Mouse (Mus musculus) lung, embryonic 16.5 days (tissue): Measurements from ENCODE around the gene Gm19402. TPM values are rescaled to one million over a fixed set of nuclear protein-coding genes. Genes with fewer than 3 reads are reported as not detected.
"Not testable (repeated sequence)": the region's sequence is repeated elsewhere in the genome, so short reads cannot be mapped to it uniquely, and the experiment has no call there.

Experiments
- ATAC-seq: fragments of 200-750 bp; cut with Nextera tagmentation; 2 replicates; pipeline ENCODE4 v1.8.0; 2017; ENCODE audit warnings: low read depth, mild to moderate bottlenecking, moderate library complexity
- H3K27ac ChIP-seq: fragments of 300-500 bp; sonication (generic); 2 replicates; pipeline ENCODE4 v1.5.1; 2014; ENCODE audit warnings: mild to moderate bottlenecking, control low read depth, low read length
- H3K27me3 ChIP-seq: fragments of 300-500 bp; sonication (generic); 2 replicates; pipeline ENCODE4 v1.6.1; 2014; ENCODE audit warnings: low read depth, low read length, mixed read lengths; ENCODE audit not compliant: control insufficient read depth, insufficient read depth
- H3K36me3 ChIP-seq: fragments of 300-500 bp; sonication (generic); 2 replicates; pipeline ENCODE4 v1.6.1; 2014; ENCODE audit warnings: low read length; ENCODE audit not compliant: control insufficient read depth, insufficient read depth
- H3K4me1 ChIP-seq: fragments of 300-500 bp; sonication (generic); replicated peaks from 2 replicates; pipeline ENCODE4 v1.6.1; 2014; ENCODE audit warnings: low read length, mixed read lengths; ENCODE audit not compliant: control insufficient read depth, insufficient read depth
- H3K4me2 ChIP-seq: fragments of 300-500 bp; sonication (generic); 2 replicates; pipeline ENCODE4 v1.6.1; 2014; ENCODE audit warnings: low read depth, low read length, control low read depth
- H3K4me3 ChIP-seq: fragments of 300-500 bp; sonication (generic); 2 replicates; pipeline ENCODE4 v1.5.1; 2014; ENCODE audit warnings: mild to moderate bottlenecking, low read length, control low read depth
- H3K9ac ChIP-seq: fragments of 300-500 bp; sonication (generic); 2 replicates; pipeline ENCODE4 v1.6.1; 2014; ENCODE audit warnings: low read length, control low read depth
- H3K9me3 ChIP-seq: fragments of 300-500 bp; sonication (generic); 2 replicates; pipeline ENCODE4 v1.6.1; 2016; ENCODE audit warnings: low read length; ENCODE audit not compliant: control insufficient read depth
- WGBS: fragments of 180-500 bp; shearing (Covaris S2); extraction: QIAGEN DNeasy Blood & Tissue Kit; methylation state at CpG from one replicate; pipeline ENCODE4 v1.1.7; 2014; 5-methylcytosine and 5-hydroxymethylcytosine counted together
- polyA plus RNA-seq: library from polyadenylated mRNA; unstranded; fragments of >200 nt; fragmentation: Nextera tagmentation; extraction: Ambion mirVana; gene quantifications from 2 replicates; pipeline ENCODE4 v1.2.1, GENCODE M21; 2015

Gene Gm19402
- polyA plus RNA-seq, 1 experiment from 2014 or later, result not detected

- not testable (repeated sequence) for H3K9ac ChIP-seq, H3K27ac ChIP-seq, H3K4me1 ChIP-seq, H3K4me3 ChIP-seq, H3K27me3 ChIP-seq, ATAC-seq, H3K9me3 ChIP-seq, H3K4me2 ChIP-seq, H3K36me3 ChIP-seq
Measured at GRCm38 (mm10) chr10:77711157-77711556, 20.6 kb upstream of the Gm19402 start, which contains the start of gene Gm10024. TSS of gene Gm10024 (plus strand) at chr10:77711457.

- Histone ChIP-seq H3K27me3 (no peaks in the 10 kb centered on the region), H3K4me1 (no peaks in the 10 kb centered on the region), H3K36me3 (no peaks in the 10 kb centered on the region), H3K9me3 (no peaks in the 10 kb centered on the region), H3K4me2 (no peak overlapping the region), H3K27ac (no peak overlapping the region), H3K9ac (no peak overlapping the region), H3K4me3 (no peak overlapping the region)
- ATAC-seq, result no peak
- WGBS, result 71% methylated on average over 3 of the region's 3 CpGs
Measured at GRCm38 (mm10) chr10:77709831-77710230, 19.3 kb upstream of the Gm19402 start.

- H3K4me1 ChIP-seq, result no peaks in the 10 kb centered on the region
- no peaks in the 10 kb centered on the region for H3K9me3 ChIP-seq
- ATAC-seq, result no peak
- no peaks in the 10 kb centered on the region for H3K36me3 ChIP-seq
- no peak within 1 kb of the TSS for H3K9ac ChIP-seq
- H3K27me3 ChIP-seq, result no peaks in the 10 kb centered on the region
- H3K27ac ChIP-seq, result no peak within 1 kb of the TSS
- H3K4me2 ChIP-seq, result no peak within 1 kb of the TSS
- H3K4me3 ChIP-seq, result no peak within 1 kb of the TSS
- 83% methylated on average over 1 of the region's 1 CpGs for WGBS
Measured at GRCm38 (mm10) chr10:77706326-77706725, 15.8 kb upstream of the Gm19402 start, which contains the start of gene Gm10272. TSS of gene Gm10272 (plus strand) at chr10:77706626.

- WGBS, result 28% methylated on average over 4 of the region's 4 CpGs
- Histone ChIP-seq H3K9ac (no peak within 1 kb of the TSS), H3K4me3 (no peak within 1 kb of the TSS), H3K9me3 (peaks cover 3% of the 10 kb centered on the region; the same call in 1 of the 2 replicates), H3K4me2 (no peak within 1 kb of the TSS), H3K27me3 (no peaks in the 10 kb centered on the region; the same call in 1 of the 2 replicates), H3K4me1 (no peaks in the 10 kb centered on the region), H3K36me3 (no peaks in the 10 kb centered on the region), H3K27ac (no peak within 1 kb of the TSS)
- ATAC-seq, result no peak
Measured at GRCm38 (mm10) chr10:77697133-77697532, 6.6 kb upstream of the Gm19402 start, which contains the start of gene Gm9508. TSS of gene Gm9508 (minus strand) at chr10:77697233.

- Histone ChIP-seq H3K27me3 (peaks cover 32% of the 10 kb centered on the region), H3K4me2 (no peak overlapping the region)
- ATAC-seq, result no peak
Measured at GRCm38 (mm10) chr10:77687021-77687420, 3.5 kb downstream of the Gm19402 start.

GRCm38 (mm10) chr10:77685895-77686664 is 4.5 kb downstream of the Gm19402 start, which contains the start of gene Tspear:
TSS of gene Tspear (plus strand) at chr10:77686569.
- Histone ChIP-seq H3K4me3 (no peak within 1 kb of the TSS), H3K4me2 (no peak within 1 kb of the TSS), H3K4me1 (peaks cover 2% of the 10 kb centered on the region; the same call in 1 of the 2 replicates), H3K9ac (no peak within 1 kb of the TSS), H3K27ac (no peak within 1 kb of the TSS), H3K27me3 (peaks cover 32% of the 10 kb centered on the region), H3K9me3 (no peaks in the 10 kb centered on the region), H3K36me3 (no peaks in the 10 kb centered on the region)
- peak; percentile 41; the same call in 1 of the 2 replicates for ATAC-seq
- WGBS, result 3% methylated on average over 22 of the region's 22 CpGs

More at GRCm38 (mm10) chr10:77687021-77687420, 3.5 kb downstream of the Gm19402 start:
- Histone ChIP-seq H3K27ac (no peak overlapping the region), H3K9ac (no peak overlapping the region), H3K9me3 (no peaks in the 10 kb centered on the region), H3K4me3 (no peak overlapping the region), H3K36me3 (no peaks in the 10 kb centered on the region), H3K4me1 (peaks cover 2% of the 10 kb centered on the region; the same call in 1 of the 2 replicates)
- WGBS, result 21% methylated on average over 10 of the region's 10 CpGs

GRCm38 (mm10) chr10:77684181-77684580 is 6.4 kb downstream of the Gm19402 start:
- Histone ChIP-seq H3K36me3 (no peaks in the 10 kb centered on the region), H3K9ac (no peak overlapping the region), H3K4me2 (no peak overlapping the region), H3K9me3 (no peaks in the 10 kb centered on the region), H3K27ac (no peak overlapping the region), H3K4me3 (no peak overlapping the region), H3K27me3 (peaks cover 32% of the 10 kb centered on the region), H3K4me1 (peaks cover 2% of the 10 kb centered on the region; the same call in 1 of the 2 replicates)
- no peak for ATAC-seq
- 24% methylated on average over 8 of the region's 8 CpGs for WGBS

- WGBS, result 65% methylated on average over 7 of the region's 7 CpGs
- no peak overlapping the region for H3K4me2 ChIP-seq
- no peaks in the 10 kb centered on the region for H3K9me3 ChIP-seq
- H3K4me3 ChIP-seq, result no peak overlapping the region
- no peak overlapping the region for H3K27ac ChIP-seq
- H3K36me3 ChIP-seq, result no peaks in the 10 kb centered on the region
- no peak overlapping the region for H3K9ac ChIP-seq
- peaks cover 2% of the 10 kb centered on the region; the same call in 1 of the 2 replicates for H3K4me1 ChIP-seq
- no peak for ATAC-seq
- H3K27me3 ChIP-seq, result peaks cover 41% of the 10 kb centered on the region
Measured at GRCm38 (mm10) chr10:77682994-77683393, 7.6 kb downstream of the Gm19402 start.

- Histone ChIP-seq H3K9me3 (no peaks in the 10 kb centered on the region), H3K4me1 (peaks cover 3% of the 10 kb centered on the region; the same call in 1 of the 2 replicates), H3K27me3 (peaks cover 24% of the 10 kb centered on the region), H3K9ac (no peak overlapping the region), H3K27ac (no peak overlapping the region), H3K36me3 (no peaks in the 10 kb centered on the region), H3K4me2 (peak overlapping the region; percentile 47), H3K4me3 (peak overlapping the region; percentile 26)
- WGBS, result under 1% methylated on average over 35 of the region's 35 CpGs
- ATAC-seq, result no peak
Measured at GRCm38 (mm10) chr10:77677562-77677961, 13.0 kb downstream of the Gm19402 start.
